Mouse (Mus musculus): ENCODE measurements around the gene Cchcr1.

The Cchcr1 gene

GRCm38 (mm10) chr17:35554321-35554720, 37.4 kb downstream of the Cchcr1 start:
- no peak for DNase-seq (ENCODE audit: inconsistent age in 2 of 2, low spot score in 1 of 2)

- DNase-seq (ENCODE audit: inconsistent age in 2 of 2, low spot score in 1 of 2) = no peak
Measured at GRCm38 (mm10) chr17:35554761-35555397, 38.0 kb downstream of the Cchcr1 start.

DNA sequence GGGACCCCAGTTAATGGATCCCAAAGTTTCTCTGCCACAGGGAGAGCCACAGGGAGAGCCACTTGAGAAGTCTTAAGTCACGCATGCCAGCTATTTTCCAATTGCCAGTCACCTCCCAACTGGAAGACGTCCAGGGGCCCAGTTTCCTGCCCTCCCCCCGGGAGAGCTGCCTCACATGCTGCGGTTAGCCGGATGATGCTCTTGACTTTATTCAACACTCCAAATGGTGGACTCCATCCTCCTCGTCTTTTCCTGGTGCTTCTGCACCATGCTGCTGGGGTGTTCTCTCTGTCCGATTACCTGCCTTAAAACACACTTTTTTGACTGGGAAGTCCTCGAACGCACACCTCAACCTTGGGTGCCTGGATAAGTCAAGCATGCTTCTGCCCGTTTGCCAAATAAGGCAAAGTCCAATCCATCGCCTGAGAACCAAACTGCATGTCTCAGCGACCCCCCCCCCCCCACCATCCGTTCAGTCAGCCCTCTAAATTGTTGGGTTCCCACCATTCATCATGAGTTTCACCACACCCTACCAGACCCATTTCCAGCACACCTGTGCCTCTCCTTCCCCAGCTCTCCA, 39.4 kb downstream of the Cchcr1 start:
- DNase-seq (ENCODE audit: inconsistent age in 2 of 2, low spot score in 1 of 2) = no peak

- peak; percentile 53 to 79 for DNase-seq (ENCODE audit: inconsistent age in 2 of 2, low spot score in 1 of 2)
Measured at GRCm38 (mm10) chr17:35556812-35557211, 39.9 kb downstream of the Cchcr1 start.

DNA sequence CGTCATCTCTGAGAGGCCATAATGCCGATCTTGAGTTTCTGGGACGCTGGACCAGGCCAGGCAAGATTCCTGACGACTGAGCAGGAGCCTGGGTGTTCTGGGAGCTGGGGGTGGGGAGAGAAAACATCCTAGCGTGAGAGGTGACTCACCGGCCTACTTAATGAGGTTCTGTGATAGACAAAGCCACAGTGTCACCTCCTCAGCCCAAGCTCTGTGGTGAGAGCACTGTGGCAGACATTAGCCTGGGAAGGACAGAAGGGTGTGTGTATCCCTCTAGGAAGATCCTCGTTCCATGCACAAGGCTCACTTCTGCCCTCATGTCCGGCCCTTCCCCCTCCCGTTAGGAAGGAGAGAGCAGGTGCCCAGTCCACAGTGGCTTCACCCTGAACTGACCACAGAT, 40.5 kb downstream of the Cchcr1 start:
- DNase-seq (ENCODE audit: inconsistent age in 2 of 2, low spot score in 1 of 2) = peak; percentile 36 to 61

DNA sequence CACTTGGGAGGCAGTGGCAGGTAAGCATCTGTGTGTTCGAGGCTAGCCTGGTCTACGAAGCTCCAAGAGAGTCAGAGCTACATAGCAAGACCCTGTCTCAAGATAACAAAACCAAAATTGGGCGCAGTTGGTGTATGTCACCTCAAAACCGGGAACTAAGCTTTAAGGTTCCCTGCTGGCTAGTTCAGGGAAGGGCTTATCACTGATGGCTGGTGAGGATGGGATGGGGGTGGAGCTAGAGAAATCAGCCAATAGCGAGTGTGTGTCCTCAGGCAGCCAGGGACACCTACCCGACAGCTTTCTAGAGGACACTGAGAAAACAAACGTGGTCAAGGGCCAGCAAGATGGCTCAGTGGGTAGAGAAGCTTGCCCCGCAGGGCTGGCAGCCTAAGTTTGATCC, 41.3 kb downstream of the Cchcr1 start:
- no peak for DNase-seq (ENCODE audit: inconsistent age in 2 of 2, low spot score in 1 of 2)

DNA sequence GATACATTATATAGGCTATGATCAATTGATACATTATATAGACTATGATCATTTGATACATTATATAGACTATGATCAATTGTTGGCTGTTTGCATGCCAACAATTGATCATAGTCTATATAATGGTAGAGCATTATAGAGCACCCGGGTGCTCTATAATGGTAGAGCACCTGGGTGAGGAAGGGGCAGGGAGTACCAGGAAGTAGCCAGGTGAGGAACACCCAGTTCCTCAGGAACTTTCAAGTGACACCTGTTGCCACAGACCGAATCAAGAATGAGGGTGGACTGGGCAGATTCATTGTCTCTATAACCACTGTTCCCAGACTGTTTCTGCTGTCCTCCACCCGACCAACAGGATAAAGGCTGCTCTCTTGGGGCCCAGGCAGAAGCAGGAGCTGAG, 50.2 kb downstream of the Cchcr1 start, which contains the start of gene 2300002M23Rik:
2300002M23Rik (plus strand) TSS at position 301 of the 400 bp plus-strand sequence.
- DNase-seq (ENCODE audit: inconsistent age in 2 of 2, low spot score in 1 of 2) = no peak

GRCm38 (mm10) chr17:35567767-35568166, 50.9 kb downstream of the Cchcr1 start:
- no peak for DNase-seq (ENCODE audit: inconsistent age in 2 of 2, low spot score in 1 of 2)

DNA sequence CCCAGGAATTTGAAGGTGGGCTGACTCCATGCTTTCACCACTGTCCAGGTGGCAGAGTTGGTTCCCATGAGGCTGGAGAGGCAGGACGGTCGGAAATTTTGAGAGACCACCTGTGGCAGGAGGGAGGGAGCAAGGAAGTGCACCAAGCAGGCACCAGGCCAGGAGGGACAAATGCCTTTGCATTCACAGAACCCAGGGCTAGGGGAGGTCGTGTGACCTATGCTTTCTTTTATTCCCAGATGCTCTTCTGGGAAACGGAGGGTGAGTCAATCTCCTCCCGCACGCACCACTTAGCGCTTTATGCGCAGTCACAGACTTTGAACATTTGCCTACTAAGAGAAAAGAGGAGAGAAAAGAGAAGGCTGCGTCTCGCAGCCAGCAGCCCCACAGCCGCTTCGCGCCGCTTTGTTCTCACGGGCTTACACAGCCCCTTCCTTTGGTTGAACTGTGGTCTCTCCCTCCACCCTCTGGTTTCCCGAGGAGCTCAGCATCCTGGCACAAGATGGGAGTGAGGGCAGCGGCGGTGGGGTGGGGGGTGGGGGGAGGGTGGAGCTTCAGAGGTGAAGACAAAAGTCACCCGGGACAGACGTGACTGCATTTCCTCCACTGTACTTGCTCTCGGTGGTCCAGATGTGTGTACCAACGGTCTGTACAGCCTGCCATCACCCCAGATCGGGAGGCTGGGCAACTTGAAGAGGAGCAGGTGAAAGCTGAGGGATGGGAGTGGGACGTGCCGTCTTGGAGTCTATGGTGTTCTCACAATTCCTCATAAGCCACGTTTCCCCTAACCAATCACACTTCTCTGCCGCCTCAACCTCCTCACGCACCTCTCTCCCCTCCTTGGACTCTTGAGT, 52.4 kb downstream of the Cchcr1 start:
- DNase-seq (ENCODE audit: inconsistent age in 2 of 2, low spot score in 1 of 2) = no peak

GRCm38 (mm10) chr17:35570836-35571235, 53.9 kb downstream of the Cchcr1 start:
- no peak for DNase-seq (ENCODE audit: inconsistent age in 2 of 2, low spot score in 1 of 2)

- DNase-seq (ENCODE audit: inconsistent age in 2 of 2, low spot score in 1 of 2) = no peak
Measured at GRCm38 (mm10) chr17:35571477-35571876, 54.6 kb downstream of the Cchcr1 start.

DNA sequence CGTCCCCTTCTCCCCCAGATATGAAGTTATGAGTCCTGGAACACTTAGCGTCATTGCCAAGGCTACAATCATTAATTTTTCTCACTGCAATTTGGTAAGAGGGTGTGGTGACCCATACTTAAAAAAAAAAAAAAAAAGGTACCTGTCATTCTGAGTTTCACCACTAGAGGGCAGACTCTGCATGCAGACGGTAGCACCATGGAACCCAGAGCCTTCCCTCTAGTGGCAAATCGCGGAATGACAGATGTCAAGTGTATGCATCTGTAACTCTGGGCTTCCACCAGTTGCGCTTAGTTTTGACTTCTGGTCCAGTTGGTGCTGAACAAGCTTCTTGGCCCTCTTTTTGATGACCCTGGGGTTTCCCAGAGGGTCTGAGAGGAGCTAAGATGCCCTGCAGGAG, 61.3 kb downstream of the Cchcr1 start:
- DNase-seq (ENCODE audit: inconsistent age in 2 of 2, low spot score in 1 of 2) = peak; percentile 72 to 94
